Mouse (Mus musculus) cerebellum, adult 18-20 months (tissue): ENCODE results near the gene H2-Q4.
"Not testable (repeated sequence)": the region's sequence is repeated elsewhere in the genome, so short reads cannot be mapped to it uniquely, and the experiment has no call there.

Experiments
- DNase-seq, 2 experiments: peaks; one replicate each; pipeline ENCODE4 v3.0.0; 2021

H2-Q4 gene

GRCm38 (mm10) chr17:35420206-35420810 is 40.9 kb downstream of the H2-Q4 start:
- DNase-seq: not testable (repeated sequence)

GRCm38 (mm10) chr17:35421331-35421730 is 41.9 kb downstream of the H2-Q4 start:
- DNase-seq: not testable (repeated sequence)

GRCm38 (mm10) chr17:35422360-35422759 is 42.9 kb downstream of the H2-Q4 start:
- not testable (repeated sequence) for DNase-seq

- DNase-seq: not testable (repeated sequence)
Measured at GRCm38 (mm10) chr17:35423131-35423810, 43.9 kb downstream of the H2-Q4 start.

- DNase-seq: not testable (repeated sequence)
Measured at GRCm38 (mm10) chr17:35424106-35424505, 44.7 kb downstream of the H2-Q4 start.

GRCm38 (mm10) chr17:35424624-35425416 is 45.4 kb downstream of the H2-Q4 start, which contains the start of gene H2-Q6:
Gene H2-Q6, plus strand, starts transcription at chr17:35424850.
- peak in 1 of 2 experiments; percentile 25 for DNase-seq

GRCm38 (mm10) chr17:35425474-35425873 is 46.1 kb downstream of the H2-Q4 start:
- DNase-seq: not testable (repeated sequence)

GRCm38 (mm10) chr17:35428883-35429282 is 49.5 kb downstream of the H2-Q4 start:
- not testable (repeated sequence) for DNase-seq

- not testable (repeated sequence) for DNase-seq
Measured at GRCm38 (mm10) chr17:35430671-35431070, 51.3 kb downstream of the H2-Q4 start.

GRCm38 (mm10) chr17:35432167-35432566 is 52.8 kb downstream of the H2-Q4 start:
- not testable (repeated sequence) for DNase-seq

GRCm38 (mm10) chr17:35434836-35435235 is 55.4 kb downstream of the H2-Q4 start:
- DNase-seq: not testable (repeated sequence)
